Mouse (Mus musculus) embryonic facial prominence, embryonic 13.5 days (tissue): ENCODE data around the gene Atrnl1. TPM values are rescaled to one million over a fixed set of nuclear protein-coding genes. Genes with fewer than 3 reads are reported as not detected.

Experiments
- ATAC-seq: fragments of 200-750 bp; cut with Nextera tagmentation; 2 replicates; pipeline ENCODE4 v1.8.0; 2017; ENCODE audit warnings: low read depth; ENCODE audit not compliant: insufficient number of reproducible peaks, insufficient read depth, low FRiP score, low TSS enrichment
- H3K27ac ChIP-seq: fragments of 300-500 bp; sonication (generic); 2 replicates; pipeline ENCODE4 v1.5.1; 2015; ENCODE audit warnings: moderate library complexity, mild to moderate bottlenecking, inconsistent platforms
- H3K27me3 ChIP-seq: fragments of 300-500 bp; sonication (generic); 2 replicates; pipeline ENCODE4 v1.6.1; 2015; ENCODE audit warnings: mild to moderate bottlenecking, inconsistent platforms
- H3K36me3 ChIP-seq: fragments of 300-500 bp; sonication (generic); 2 replicates; pipeline ENCODE4 v1.6.1; 2015; ENCODE audit warnings: mild to moderate bottlenecking, inconsistent platforms
- H3K4me1 ChIP-seq: fragments of 300-500 bp; sonication (generic); 2 replicates; pipeline ENCODE4 v1.6.1; 2015; ENCODE audit warnings: inconsistent platforms
- H3K4me2 ChIP-seq: fragments of 300-500 bp; sonication (generic); 2 replicates; pipeline ENCODE4 v1.6.1; 2015; ENCODE audit warnings: moderate library complexity, mild to moderate bottlenecking, inconsistent platforms
- H3K4me3 ChIP-seq: fragments of 300-500 bp; sonication (generic); 2 replicates; pipeline ENCODE4 v1.5.1; 2015; ENCODE audit warnings: mild to moderate bottlenecking, inconsistent platforms
- H3K9ac ChIP-seq: fragments of 300-500 bp; sonication (generic); 2 replicates; pipeline ENCODE4 v1.6.1; 2015; ENCODE audit warnings: mild to moderate bottlenecking, inconsistent platforms
- H3K9me3 ChIP-seq: fragments of 300-500 bp; sonication (generic); 2 replicates; pipeline ENCODE4 v1.6.1; 2016; ENCODE audit warnings: inconsistent platforms
- WGBS: fragments of 180-500 bp; shearing (Covaris S2); methylation state at CpG from one replicate; pipeline ENCODE4 v1.1.7; 2015; ENCODE audit warnings: mixed read lengths; 5-methylcytosine and 5-hydroxymethylcytosine counted together
- polyA plus RNA-seq: library from polyadenylated mRNA; unstranded; fragments of >200 nt; fragmentation: Nextera tagmentation; extraction: Ambion mirVana; gene quantifications from 2 replicates; pipeline ENCODE4 v1.2.1, GENCODE M21; 2015

Gene Atrnl1
- polyA plus RNA-seq, 1 experiment from 2014 or later: 8.2 TPM

- peaks cover 9% of the 10 kb centered on the region; the same call in 1 of the 2 replicates for H3K4me1 ChIP-seq
- H3K9me3 ChIP-seq: no peaks in the 10 kb centered on the region
- no peaks in the 10 kb centered on the region for H3K27me3 ChIP-seq
- WGBS: 87% methylated on average over 1 of the region's 1 CpGs
- no peak overlapping the region for H3K4me2 ChIP-seq
- H3K36me3 ChIP-seq: no peaks in the 10 kb centered on the region
- H3K4me3 ChIP-seq: no peak overlapping the region
- ATAC-seq: no peak
- H3K27ac ChIP-seq: no peak overlapping the region
- H3K9ac ChIP-seq: no peak overlapping the region
Measured at GRCm38 (mm10) chr19:58087901-58088300, 477.1 kb downstream of the Atrnl1 start.

GRCm38 (mm10) chr19:58088433-58088832 lies 477.6 kb downstream of the Atrnl1 start:
- peaks cover 9% of the 10 kb centered on the region; the same call in 1 of the 2 replicates for H3K4me1 ChIP-seq
- H3K36me3 ChIP-seq: no peaks in the 10 kb centered on the region
- H3K9me3 ChIP-seq: no peaks in the 10 kb centered on the region
- WGBS: 40% methylated on average over 7 of the region's 7 CpGs
- no peak for ATAC-seq
- no peak overlapping the region for H3K9ac ChIP-seq
- no peak overlapping the region for H3K27ac ChIP-seq
- no peak overlapping the region for H3K4me3 ChIP-seq
- no peaks in the 10 kb centered on the region for H3K27me3 ChIP-seq
- H3K4me2 ChIP-seq: no peak overlapping the region

DNA sequence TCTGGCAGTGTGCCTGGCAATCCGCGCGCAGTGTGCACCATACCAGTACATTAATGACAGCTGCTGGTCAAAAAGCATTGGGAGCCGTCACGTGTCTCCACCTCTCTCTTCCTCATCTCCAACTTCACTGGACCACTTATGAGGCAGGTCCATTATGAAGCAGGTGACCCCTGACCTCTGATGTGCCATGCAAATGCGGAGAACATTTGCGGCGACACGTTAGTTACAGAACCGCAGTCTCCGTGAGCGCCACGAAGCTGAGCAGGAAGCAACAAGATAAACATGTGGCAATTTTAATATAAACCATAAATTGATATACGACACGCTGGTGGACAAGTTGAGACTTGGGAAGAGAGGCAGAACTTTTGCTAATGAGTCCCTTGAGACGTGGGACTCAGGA lies 481.1 kb downstream of the Atrnl1 start:
- peaks cover 19% of the 10 kb centered on the region for H3K4me1 ChIP-seq
- H3K27me3 ChIP-seq: no peaks in the 10 kb centered on the region
- no peaks in the 10 kb centered on the region for H3K36me3 ChIP-seq
- H3K9me3 ChIP-seq: no peaks in the 10 kb centered on the region
- H3K9ac ChIP-seq: no peak overlapping the region
- no peak overlapping the region for H3K4me3 ChIP-seq
- no peak overlapping the region for H3K4me2 ChIP-seq
- ATAC-seq: no peak
- WGBS: 89% methylated on average over 16 of the region's 16 CpGs
- no peak overlapping the region for H3K27ac ChIP-seq

DNA sequence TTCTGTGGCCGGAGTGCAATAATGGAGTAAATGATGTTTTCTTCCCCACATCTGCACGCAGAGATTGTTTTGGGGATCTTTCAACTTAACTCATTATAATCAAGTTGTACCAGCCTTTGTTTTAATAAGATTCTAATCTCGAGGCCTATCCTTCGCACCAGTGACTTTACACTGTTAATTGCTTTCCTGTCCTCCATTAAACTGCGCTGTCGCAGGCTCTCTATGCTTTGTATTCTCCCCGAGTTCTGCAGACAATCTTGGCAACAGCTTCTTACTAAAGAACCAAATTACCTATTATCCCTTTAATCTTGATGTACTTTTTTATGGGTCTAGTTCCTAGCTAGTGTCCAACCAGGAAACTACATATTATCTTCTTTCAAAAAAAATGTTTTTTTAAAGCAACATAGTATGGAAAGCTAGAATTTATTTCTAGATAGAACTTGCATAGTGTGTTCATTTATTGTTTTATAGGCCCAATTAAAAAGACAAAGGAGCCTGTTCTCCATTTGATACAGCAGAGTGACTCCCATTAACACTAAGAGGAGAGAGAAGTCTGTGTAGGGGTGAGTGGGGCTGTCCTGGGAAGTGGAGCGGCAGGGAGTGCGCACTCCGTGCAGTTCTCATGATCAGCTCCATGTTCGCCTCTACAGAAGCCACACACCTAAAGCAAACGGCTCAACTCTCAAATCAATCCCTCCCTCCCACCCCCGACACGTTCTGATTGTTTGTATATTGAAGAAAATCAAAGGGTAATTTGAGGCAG lies 484.1 kb downstream of the Atrnl1 start:
- H3K9me3 ChIP-seq: no peaks in the 10 kb centered on the region
- no peaks in the 10 kb centered on the region for H3K27me3 ChIP-seq
- peaks cover 16% of the 10 kb centered on the region for H3K4me1 ChIP-seq
- no peaks in the 10 kb centered on the region for H3K36me3 ChIP-seq
- 48% methylated on average over 14 of the region's 14 CpGs for WGBS
- H3K4me2 ChIP-seq: 0 out of 2 replicates have a peak overlapping the region, but pooled peaks have one; percentile 11
- H3K27ac ChIP-seq: no peak overlapping the region
- no peak overlapping the region for H3K4me3 ChIP-seq
- H3K9ac ChIP-seq: no peak overlapping the region
- ATAC-seq: no peak

DNA sequence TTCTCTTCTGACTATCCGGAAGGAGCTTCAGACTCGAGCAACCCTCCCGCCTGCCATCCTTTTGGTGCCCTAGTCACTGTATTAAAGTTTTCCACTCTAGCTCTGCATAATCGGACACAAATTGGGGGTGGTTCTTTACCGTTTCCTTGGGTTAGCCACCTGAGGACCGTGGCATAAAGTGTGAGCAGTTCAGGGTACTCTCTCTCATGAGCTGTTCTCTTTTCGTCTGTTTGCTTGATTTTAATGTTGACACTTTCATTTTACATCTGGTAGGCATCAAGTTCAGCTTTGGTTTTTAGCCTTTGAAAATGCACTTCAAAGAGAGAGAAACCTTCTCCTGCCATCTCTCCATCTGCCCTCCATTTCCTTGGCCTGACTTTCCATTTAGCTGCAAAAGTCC lies 484.9 kb downstream of the Atrnl1 start:
- Histone ChIP-seq H3K9me3 (no peaks in the 10 kb centered on the region), H3K27ac (no peak overlapping the region), H3K27me3 (no peaks in the 10 kb centered on the region), H3K4me2 (0 out of 2 replicates have a peak overlapping the region, but pooled peaks have one; percentile 11), H3K4me1 (peaks cover 16% of the 10 kb centered on the region), H3K4me3 (no peak overlapping the region), H3K9ac (0 out of 2 replicates have a peak overlapping the region, but pooled peaks have one; percentile 1), H3K36me3 (0 out of 2 replicates have a peak, but pooled peaks cover 4% of the 10 kb centered on the region)
- 40% methylated on average over 7 of the region's 7 CpGs for WGBS
- no peak for ATAC-seq

GRCm38 (mm10) chr19:58097195-58097594 lies 486.4 kb downstream of the Atrnl1 start:
- H3K4me2 ChIP-seq: no peak overlapping the region
- 0 out of 2 replicates have a peak, but pooled peaks cover 4% of the 10 kb centered on the region for H3K36me3 ChIP-seq
- WGBS: 92% methylated on average over 2 of the region's 2 CpGs
- no peak overlapping the region for H3K9ac ChIP-seq
- no peak overlapping the region for H3K27ac ChIP-seq
- H3K9me3 ChIP-seq: no peaks in the 10 kb centered on the region
- H3K4me3 ChIP-seq: no peak overlapping the region
- H3K4me1 ChIP-seq: peaks cover 16% of the 10 kb centered on the region
- no peaks in the 10 kb centered on the region for H3K27me3 ChIP-seq
- no peak for ATAC-seq

DNA sequence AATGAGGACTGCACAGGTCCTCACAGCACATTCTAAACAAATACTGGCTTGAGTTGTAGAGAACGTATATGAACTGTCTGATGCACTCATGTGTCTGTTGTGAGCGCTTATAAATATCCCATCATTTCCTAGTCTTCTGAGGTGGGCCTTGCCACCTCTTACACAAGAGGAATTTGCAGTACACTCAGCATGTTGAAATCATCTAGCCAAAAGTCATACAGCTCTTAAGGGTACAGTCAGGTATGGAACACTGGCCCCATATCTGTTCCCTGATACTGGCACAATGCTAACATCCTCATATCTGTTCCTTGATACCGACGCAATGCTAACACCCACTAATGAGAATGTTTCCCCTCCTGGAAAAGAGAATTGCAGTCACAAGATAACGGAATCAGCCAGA lies 488.7 kb downstream of the Atrnl1 start:
- Histone ChIP-seq H3K4me1 (peaks cover 27% of the 10 kb centered on the region), H3K9me3 (no peaks in the 10 kb centered on the region), H3K36me3 (0 out of 2 replicates have a peak, but pooled peaks cover 4% of the 10 kb centered on the region), H3K4me2 (no peak overlapping the region), H3K27me3 (no peaks in the 10 kb centered on the region), H3K9ac (no peak overlapping the region), H3K4me3 (no peak overlapping the region), H3K27ac (no peak overlapping the region)
- no peak for ATAC-seq
- 94% methylated on average over 5 of the region's 5 CpGs for WGBS

DNA sequence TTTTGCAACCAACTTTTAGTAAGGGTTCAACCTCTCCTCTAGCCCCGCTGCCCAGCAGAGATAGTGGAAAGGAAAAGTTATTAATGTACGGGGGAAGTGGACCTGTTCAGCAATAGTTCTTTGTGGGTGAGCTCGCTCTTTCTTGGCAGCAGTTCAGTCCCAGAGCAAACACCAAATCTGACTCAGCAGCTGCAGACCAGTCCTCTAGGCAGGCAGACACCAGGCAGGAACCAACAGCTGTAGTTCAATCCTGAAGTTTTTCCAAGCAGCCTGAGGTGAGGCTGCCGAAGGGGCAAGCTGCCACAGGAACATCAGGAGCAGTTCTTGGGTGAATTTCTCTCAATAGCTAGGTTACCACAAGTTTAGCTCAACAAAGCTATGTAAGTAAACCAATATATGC lies 489.5 kb downstream of the Atrnl1 start:
- H3K27me3 ChIP-seq: no peaks in the 10 kb centered on the region
- H3K4me2 ChIP-seq: no peak overlapping the region
- ATAC-seq: no peak
- peaks cover 27% of the 10 kb centered on the region for H3K4me1 ChIP-seq
- H3K9ac ChIP-seq: no peak overlapping the region
- H3K27ac ChIP-seq: no peak overlapping the region
- H3K36me3 ChIP-seq: 0 out of 2 replicates have a peak, but pooled peaks cover 4% of the 10 kb centered on the region
- H3K4me3 ChIP-seq: no peak overlapping the region
- H3K9me3 ChIP-seq: no peaks in the 10 kb centered on the region
- 82% methylated on average over 4 of the region's 4 CpGs for WGBS

DNA sequence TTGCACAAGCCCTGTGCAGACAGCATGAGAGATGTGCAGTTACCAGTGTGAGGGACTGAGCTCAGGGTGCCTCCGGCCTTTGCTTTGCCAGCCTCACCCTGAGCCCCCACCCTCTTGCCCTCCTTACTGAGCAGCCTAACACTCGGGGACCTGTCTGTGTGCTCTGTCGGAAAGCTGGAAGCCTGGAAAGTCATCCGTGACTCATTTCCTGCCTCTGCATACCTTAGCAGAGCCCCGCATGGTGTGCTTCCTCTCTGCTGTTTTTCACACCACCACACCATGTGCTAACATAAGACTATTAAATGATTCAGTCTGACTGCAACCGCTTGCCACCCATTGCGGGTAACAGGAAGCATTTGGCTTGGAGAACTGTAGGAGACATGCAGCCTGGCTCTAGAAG lies 493.7 kb downstream of the Atrnl1 start:
- H3K4me2 ChIP-seq: no peak overlapping the region
- H3K4me3 ChIP-seq: no peak overlapping the region
- H3K9me3 ChIP-seq: no peaks in the 10 kb centered on the region
- H3K27me3 ChIP-seq: no peaks in the 10 kb centered on the region
- 49% methylated on average over 7 of the region's 7 CpGs for WGBS
- no peak overlapping the region for H3K27ac ChIP-seq
- ATAC-seq: no peak
- H3K36me3 ChIP-seq: 0 out of 2 replicates have a peak, but pooled peaks cover 4% of the 10 kb centered on the region
- peaks cover 18% of the 10 kb centered on the region for H3K4me1 ChIP-seq
- H3K9ac ChIP-seq: no peak overlapping the region

DNA sequence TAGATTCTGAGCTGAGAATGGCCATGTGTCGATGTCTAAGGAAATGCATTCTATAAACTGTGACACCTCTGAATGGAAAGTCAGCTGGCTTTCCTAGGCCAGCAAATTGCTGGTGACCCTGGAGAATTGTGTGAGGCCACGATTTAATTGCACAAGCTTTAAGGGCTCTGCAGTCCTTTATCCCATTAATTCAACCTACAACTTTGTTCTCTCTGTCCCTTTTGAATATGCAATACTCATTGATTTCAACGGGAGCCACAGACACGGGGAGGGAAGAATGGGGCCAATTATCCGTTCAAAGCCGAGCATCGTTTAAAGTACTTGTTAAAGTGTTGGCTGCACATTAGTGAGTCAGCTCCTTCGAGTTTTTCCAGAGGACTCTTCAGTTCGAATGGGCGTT lies 496.8 kb downstream of the Atrnl1 start:
- ATAC-seq: no peak
- H3K4me1 ChIP-seq: peaks cover 22% of the 10 kb centered on the region
- no peaks in the 10 kb centered on the region for H3K9me3 ChIP-seq
- no peak overlapping the region for H3K4me3 ChIP-seq
- 58% methylated on average over 10 of the region's 10 CpGs for WGBS
- H3K27ac ChIP-seq: no peak overlapping the region
- H3K9ac ChIP-seq: no peak overlapping the region
- H3K4me2 ChIP-seq: no peak overlapping the region
- H3K36me3 ChIP-seq: no peaks in the 10 kb centered on the region
- no peaks in the 10 kb centered on the region for H3K27me3 ChIP-seq

- 97% methylated on average over 3 of the region's 3 CpGs for WGBS
- peaks cover 8% of the 10 kb centered on the region for H3K4me1 ChIP-seq
- H3K36me3 ChIP-seq: no peaks in the 10 kb centered on the region
- no peaks in the 10 kb centered on the region for H3K9me3 ChIP-seq
- no peak overlapping the region for H3K4me2 ChIP-seq
- no peak for ATAC-seq
- no peaks in the 10 kb centered on the region for H3K27me3 ChIP-seq
- no peak overlapping the region for H3K4me3 ChIP-seq
- no peak overlapping the region for H3K27ac ChIP-seq
- H3K9ac ChIP-seq: no peak overlapping the region
Measured at GRCm38 (mm10) chr19:58110491-58110890, 499.7 kb downstream of the Atrnl1 start.

DNA sequence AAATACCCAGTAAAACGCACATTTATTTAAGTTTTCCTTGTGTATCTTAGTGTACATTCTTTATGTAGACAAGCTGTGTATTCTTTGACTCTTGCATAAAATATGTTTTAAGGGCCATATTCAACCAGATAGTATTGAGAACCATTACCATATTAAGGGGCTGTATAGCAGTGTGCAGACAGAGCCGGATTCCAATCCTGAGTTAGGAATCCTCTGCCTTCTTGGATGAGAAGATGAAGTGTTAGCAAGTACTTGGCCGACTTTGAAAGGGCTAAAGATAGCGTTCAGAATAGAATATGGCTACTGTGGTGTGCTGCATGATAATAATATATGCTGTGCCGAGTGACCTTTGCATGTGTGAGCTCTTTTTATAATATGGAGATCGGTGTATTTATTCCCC lies 500.5 kb downstream of the Atrnl1 start:
- Histone ChIP-seq H3K27me3 (no peaks in the 10 kb centered on the region), H3K36me3 (no peaks in the 10 kb centered on the region), H3K27ac (no peak overlapping the region), H3K9ac (no peak overlapping the region), H3K4me2 (no peak overlapping the region), H3K4me3 (no peak overlapping the region), H3K9me3 (no peaks in the 10 kb centered on the region), H3K4me1 (peaks cover 8% of the 10 kb centered on the region)
- 93% methylated on average over 6 of the region's 6 CpGs for WGBS
- no peak for ATAC-seq
